Mouse (Mus musculus) megakaryocyte, embryonic 14.5 days (primary cell): Measurements from ENCODE around the gene Nr1i3.

Experiments used
- FLI1 ChIP-seq: IDR thresholded peaks from 2 replicates; pipeline ENCODE4 v1.6.1; 2012; ENCODE audit warnings: low read length, inconsistent platforms, mixed read lengths
- GATA1 ChIP-seq: IDR thresholded peaks from 3 replicates; pipeline ENCODE4 v1.6.1; 2012; ENCODE audit warnings: mixed read lengths, low read length, inconsistent platforms, borderline replicate concordance

DNA sequence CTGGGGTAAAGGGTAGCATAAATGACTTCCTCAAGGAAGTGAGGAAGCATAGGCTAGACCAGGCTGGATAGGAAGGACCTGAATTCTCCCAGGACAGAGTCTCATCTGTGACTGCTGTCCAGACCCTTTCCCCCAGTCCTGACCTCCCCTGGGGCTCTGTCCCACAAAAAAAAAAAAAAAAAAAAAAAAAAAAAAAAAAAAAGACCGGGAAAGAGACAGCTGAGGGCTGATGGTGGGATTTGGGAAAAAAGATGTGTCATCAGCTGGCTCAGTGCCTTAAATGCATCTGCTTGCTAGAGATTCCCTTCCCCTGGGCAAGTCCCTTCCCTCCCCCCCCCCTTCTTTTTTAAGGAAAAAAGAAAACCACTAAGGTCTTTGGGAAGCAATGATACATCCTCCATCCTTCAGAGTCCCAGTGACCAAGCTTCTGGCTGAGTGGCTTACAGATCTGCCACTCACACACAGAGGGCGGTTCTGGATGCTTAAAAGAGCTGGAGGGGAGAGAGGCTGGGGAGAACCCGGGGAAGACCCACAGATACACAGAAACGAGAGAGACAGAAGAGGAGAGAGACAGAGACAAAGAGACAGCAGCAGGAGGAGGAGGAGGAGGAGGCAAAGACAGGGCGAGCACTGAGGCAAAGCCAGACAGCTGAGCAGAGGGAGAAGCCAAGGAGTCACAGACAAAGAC is 36.3 kb downstream of the Nr1i3 start, which contains the start of gene Adamts4:
- TF ChIP-seq GATA1 (no peak), FLI1 (no peak)
